Mouse (Mus musculus) liver, embryonic 11.5 days (tissue): Measurements from ENCODE around the gene Atp8a1. TPM values are rescaled to one million over a fixed set of nuclear protein-coding genes. Genes with fewer than 3 reads are reported as not detected.

Experiments used
- ATAC-seq: fragments of 200-750 bp; cut with Nextera tagmentation; replicated peaks from 2 replicates; pipeline ENCODE4 v1.8.0; 2017; ENCODE audit warnings: moderate number of reproducible peaks, mild to moderate bottlenecking, moderate TSS enrichment, moderate library complexity; ENCODE audit not compliant: low FRiP score
- DNase-seq: peaks from one replicate; pipeline ENCODE4 v3.0.0-alpha.2; 2017; ENCODE audit warnings: low spot score
- H3K27ac ChIP-seq: fragments of 300-500 bp; sonication (generic); 2 replicates; pipeline ENCODE4 v1.5.1; 2014; ENCODE audit warnings: mild to moderate bottlenecking, low read depth, low read length, control low read depth
- H3K27me3 ChIP-seq: fragments of 300-500 bp; sonication (generic); replicated peaks from 2 replicates; pipeline ENCODE4 v1.6.1; 2014; ENCODE audit warnings: low read length, mixed read lengths; ENCODE audit not compliant: control insufficient read depth, insufficient read depth
- H3K36me3 ChIP-seq: fragments of 300-500 bp; sonication (generic); 2 replicates; pipeline ENCODE4 v1.6.1; 2014; ENCODE audit warnings: mild to moderate bottlenecking, low read length, moderate library complexity, mixed read lengths; ENCODE audit not compliant: control insufficient read depth, insufficient read depth
- H3K4me1 ChIP-seq: fragments of 300-500 bp; sonication (generic); replicated peaks from 2 replicates; pipeline ENCODE4 v1.6.1; 2014; ENCODE audit warnings: low read length, mixed read lengths; ENCODE audit not compliant: control insufficient read depth, insufficient read depth
- H3K4me2 ChIP-seq: fragments of 300-500 bp; sonication (generic); 2 replicates; pipeline ENCODE4 v1.6.1; 2014; ENCODE audit warnings: mild to moderate bottlenecking, control low read depth, moderate library complexity
- H3K4me3 ChIP-seq: fragments of 300-500 bp; sonication (generic); 2 replicates; pipeline ENCODE4 v1.5.1; 2014; ENCODE audit warnings: low read depth, low read length, control low read depth
- H3K9ac ChIP-seq: fragments of 300-500 bp; sonication (generic); 2 replicates; pipeline ENCODE4 v1.6.1; 2014; ENCODE audit warnings: low read depth, low read length, control low read depth
- H3K9me3 ChIP-seq: fragments of 300-500 bp; sonication (generic); 2 replicates; pipeline ENCODE4 v1.6.1; 2016; ENCODE audit warnings: low read length, inconsistent platforms, mixed read lengths; ENCODE audit not compliant: control insufficient read depth
- WGBS: fragments of 180-500 bp; shearing (Covaris S2); extraction: QIAGEN DNeasy Blood & Tissue Kit; methylation state at CpG from one replicate; pipeline ENCODE4 v1.1.7; 2014; 5-methylcytosine and 5-hydroxymethylcytosine counted together
- polyA plus RNA-seq: library from polyadenylated mRNA; unstranded; fragments of >200 nt; fragmentation: Nextera tagmentation; extraction: Ambion mirVana; gene quantifications from 2 replicates; pipeline ENCODE4 v1.2.1, GENCODE M21; 2014

Gene Atp8a1
- polyA plus RNA-seq, 1 experiment from 2014 or later = 60.5 TPM

- no peak overlapping the region for H3K4me3 ChIP-seq
- no peak overlapping the region for H3K9ac ChIP-seq
- no peaks in the 10 kb centered on the region for H3K4me1 ChIP-seq
- H3K36me3 ChIP-seq = peaks cover 6% of the 10 kb centered on the region; the same call in 1 of the 2 replicates
- ATAC-seq = no peak
- no peak for DNase-seq
- no peak overlapping the region for H3K4me2 ChIP-seq
- 74% methylated on average over 6 of the region's 6 CpGs for WGBS
- no peaks in the 10 kb centered on the region for H3K27me3 ChIP-seq
- H3K27ac ChIP-seq = no peak overlapping the region
- H3K9me3 ChIP-seq = no peaks in the 10 kb centered on the region
Measured at GRCm38 (mm10) chr5:67662715-67663114, 184.5 kb downstream of the Atp8a1 start.

- H3K9ac ChIP-seq = no peak overlapping the region
- H3K9me3 ChIP-seq = no peaks in the 10 kb centered on the region
- H3K4me3 ChIP-seq = no peak overlapping the region
- no peaks in the 10 kb centered on the region for H3K4me1 ChIP-seq
- no peak for DNase-seq
- H3K4me2 ChIP-seq = no peak overlapping the region
- no peak overlapping the region for H3K27ac ChIP-seq
- ATAC-seq = no peak
- 94% methylated on average over 9 of the region's 9 CpGs for WGBS
- H3K27me3 ChIP-seq = no peaks in the 10 kb centered on the region
- 0 out of 2 replicates have a peak, but pooled peaks cover 4% of the 10 kb centered on the region for H3K36me3 ChIP-seq
Measured at GRCm38 (mm10) chr5:67659864-67660263, 187.4 kb downstream of the Atp8a1 start.

GRCm38 (mm10) chr5:67656821-67657259 lies 190.4 kb downstream of the Atp8a1 start:
- 81% methylated on average over 13 of the region's 13 CpGs for WGBS
- no peak overlapping the region for H3K4me3 ChIP-seq
- H3K27ac ChIP-seq = no peak overlapping the region
- H3K9ac ChIP-seq = no peak overlapping the region
- H3K27me3 ChIP-seq = no peaks in the 10 kb centered on the region
- no peaks in the 10 kb centered on the region for H3K4me1 ChIP-seq
- H3K4me2 ChIP-seq = no peak overlapping the region
- H3K36me3 ChIP-seq = 0 out of 2 replicates have a peak, but pooled peaks cover 4% of the 10 kb centered on the region
- DNase-seq (no peak), ATAC-seq (no peak)
- no peaks in the 10 kb centered on the region for H3K9me3 ChIP-seq

GRCm38 (mm10) chr5:67655696-67656519 lies 191.3 kb downstream of the Atp8a1 start:
- no peak for ATAC-seq

GRCm38 (mm10) chr5:67654572-67654971 lies 192.7 kb downstream of the Atp8a1 start:
- H3K9me3 ChIP-seq = no peaks in the 10 kb centered on the region
- 87% methylated on average over 5 of the region's 5 CpGs for WGBS
- H3K4me2 ChIP-seq = no peak overlapping the region
- no peak overlapping the region for H3K27ac ChIP-seq
- H3K27me3 ChIP-seq = no peaks in the 10 kb centered on the region
- no peak overlapping the region for H3K4me3 ChIP-seq
- 0 out of 2 replicates have a peak, but pooled peaks cover 4% of the 10 kb centered on the region for H3K36me3 ChIP-seq
- no peaks in the 10 kb centered on the region for H3K4me1 ChIP-seq
- DNase-seq (no peak), ATAC-seq (no peak)
- no peak overlapping the region for H3K9ac ChIP-seq

More at GRCm38 (mm10) chr5:67655696-67656519, 191.3 kb downstream of the Atp8a1 start:
- H3K27me3 ChIP-seq = no peaks in the 10 kb centered on the region
- H3K4me3 ChIP-seq = no peak overlapping the region
- no peak overlapping the region for H3K27ac ChIP-seq
- no peak overlapping the region for H3K9ac ChIP-seq
- no peak overlapping the region for H3K4me2 ChIP-seq
- H3K36me3 ChIP-seq = 0 out of 2 replicates have a peak, but pooled peaks cover 4% of the 10 kb centered on the region
- H3K4me1 ChIP-seq = no peaks in the 10 kb centered on the region
- WGBS = 77% methylated on average over 14 of the region's 14 CpGs
- no peak for DNase-seq
- no peaks in the 10 kb centered on the region for H3K9me3 ChIP-seq

GRCm38 (mm10) chr5:67653543-67653942 lies 193.7 kb downstream of the Atp8a1 start:
- 0 out of 2 replicates have a peak, but pooled peaks cover 4% of the 10 kb centered on the region for H3K36me3 ChIP-seq
- H3K4me3 ChIP-seq = no peak overlapping the region
- H3K27ac ChIP-seq = no peak overlapping the region
- no peaks in the 10 kb centered on the region for H3K27me3 ChIP-seq
- H3K9me3 ChIP-seq = no peaks in the 10 kb centered on the region
- no peak for ATAC-seq
- no peak overlapping the region for H3K4me2 ChIP-seq
- H3K4me1 ChIP-seq = no peaks in the 10 kb centered on the region
- 90% methylated on average over 3 of the region's 3 CpGs for WGBS
- no peak for DNase-seq
- H3K9ac ChIP-seq = no peak overlapping the region

- H3K27me3 ChIP-seq = no peaks in the 10 kb centered on the region
Measured at GRCm38 (mm10) chr5:67652468-67652867, 194.8 kb downstream of the Atp8a1 start.

GRCm38 (mm10) chr5:67650021-67650420 lies 197.2 kb downstream of the Atp8a1 start:
- Histone ChIP-seq H3K27me3 (no peaks in the 10 kb centered on the region), H3K36me3 (peaks cover 6% of the 10 kb centered on the region; the same call in 1 of the 2 replicates), H3K27ac (no peak overlapping the region), H3K4me1 (no peaks in the 10 kb centered on the region), H3K4me2 (no peak overlapping the region), H3K9ac (no peak overlapping the region), H3K9me3 (no peaks in the 10 kb centered on the region), H3K4me3 (no peak overlapping the region)
- DNase-seq (no peak), ATAC-seq (no peak)
- 92% methylated on average over 5 of the region's 5 CpGs for WGBS

More at GRCm38 (mm10) chr5:67652468-67652867, 194.8 kb downstream of the Atp8a1 start:
- Histone ChIP-seq H3K9me3 (no peaks in the 10 kb centered on the region), H3K27ac (no peak overlapping the region), H3K9ac (no peak overlapping the region), H3K4me3 (no peak overlapping the region), H3K4me1 (no peaks in the 10 kb centered on the region), H3K36me3 (peaks cover 9% of the 10 kb centered on the region; the same call in 1 of the 2 replicates), H3K4me2 (no peak overlapping the region)
- DNase-seq = no peak
- 89% methylated on average over 4 of the region's 4 CpGs for WGBS
- no peak for ATAC-seq
